Mouse (Mus musculus): Measurements from ENCODE around the gene Anks1.

- TF ChIP-seq CTCF (IDR thresholded peaks at IDR 0.05; ENCODE audit: low read depth): no peak
- no peak for TF ChIP-seq EP300 (optimal IDR thresholded peaks at IDR 0.05)
Measured at GRCm38 (mm10) chr17:28087430-28087829, 178.3 kb downstream of the Anks1 start.
